Comparison of ENCODE assay signal across 34 mouse cellular contexts in genomic region chr2:69379801-69380200, GRCm38 (mm10). TPM values are rescaled to one million over a fixed set of nuclear protein-coding genes. Genes with fewer than 3 reads are reported as not detected.
DNase-seq lines count a peak whose midpoint lies in the region; ATAC-seq and TF ChIP-seq lines count a peak whose summit lies in the region.
"Had no signal": no experiment of that assay in that cellular context is flagged by ENCODE, and none has a peak within 500 bp of the region (broad histone marks: within the 10 kb centered on the region; RNA-seq: fewer than 3 reads in every experiment).

No protein-coding gene starts in this region.

- 0 out of 2 replicates have a peak, but pooled peaks have one; percentile 41 for ATAC-seq in frontal cortex, adult (ENCODE audit: low TSS enrichment)
- ATAC-seq in midbrain, embryonic 11.5 days (ENCODE audit: low FRiP score): no peak
- no peak for ATAC-seq in intestine, embryonic 16.5 days
- ATAC-seq: forebrain, embryonic 13.5 days; hindbrain, postnatal 0 days; midbrain, embryonic 16.5 days had no signal

- 83% methylated on average over 1 of the region's 1 CpGs for WGBS in midbrain, embryonic 11.5 days
- WGBS in intestine, embryonic 16.5 days: 63% methylated on average over 1 of the region's 1 CpGs

- H3K4me2 ChIP-seq in CH12.LX (ENCODE audit: insufficient read depth, low read depth, poor library complexity, severe bottlenecking) (peak overlapping the region; percentile 31; the same call in 1 of the 2 replicates), myocyte (ENCODE audit: low read depth) (peak overlapping the region; percentile 68)
- H3K4me2 ChIP-seq in midbrain, embryonic 11.5 days: no peak overlapping the region
- no peak overlapping the region for H3K4me2 ChIP-seq in intestine, embryonic 16.5 days (ENCODE audit: low read depth, low read length)
- H3K4me2 ChIP-seq: embryonic facial prominence, embryonic 15.5 days; forebrain, embryonic 13.5 days; neural tube, embryonic 12.5 days had no signal

- no peak overlapping the region for H3K4me3 ChIP-seq in CH12.LX (replicated peaks in 1 of 3; ENCODE audit: low read depth in 2 of 3, low read length in 2 of 3, poor library complexity in 1 of 3)
- H3K4me3 ChIP-seq in myocyte: peak overlapping the region; percentile 24
- H3K4me3 ChIP-seq in midbrain, embryonic 11.5 days (ENCODE audit: low read depth, low read length): no peak overlapping the region
- no peak overlapping the region for H3K4me3 ChIP-seq in intestine, embryonic 16.5 days (ENCODE audit: low read length)
- H3K4me3 ChIP-seq: embryonic facial prominence, embryonic 15.5 days; forebrain, embryonic 13.5 days; gastrocnemius, adult 2 months; intestine, embryonic 15.5 days; midbrain, embryonic 10.5 days; neural tube, embryonic 12.5 days had no signal

- H3K4me1 ChIP-seq in CH12.LX (ENCODE audit: control insufficient read depth in 1 of 2, insufficient read depth in 2 of 2): peaks cover 8 to 30% of the 10 kb centered on the region in 2 experiments
- no peaks in the 10 kb centered on the region for H3K4me1 ChIP-seq in midbrain, embryonic 11.5 days (ENCODE audit: control insufficient read depth, insufficient read depth, low read length)
- peaks cover 4% of the 10 kb centered on the region; the same call in 1 of the 2 replicates for H3K4me1 ChIP-seq in intestine, embryonic 16.5 days (ENCODE audit: control insufficient read depth, insufficient read depth, low read length)
- H3K4me1 ChIP-seq: embryonic facial prominence, embryonic 15.5 days; forebrain, embryonic 13.5 days; intestine, embryonic 15.5 days; neural tube, embryonic 12.5 days had no signal

- H3ac ChIP-seq in myocyte (ENCODE audit: control insufficient read depth, insufficient read length): no peak overlapping the region

- H3K36me3 ChIP-seq in CH12.LX (replicated peaks in 1 of 2; ENCODE audit: control insufficient read depth in 1 of 2, insufficient read depth in 1 of 2, low read length in 1 of 2) (no peaks in the 10 kb centered on the region), myocyte (ENCODE audit: control insufficient read depth, insufficient read depth) (no peaks in the 10 kb centered on the region)
- no peaks in the 10 kb centered on the region for H3K36me3 ChIP-seq in midbrain, embryonic 11.5 days (ENCODE audit: control insufficient read depth, insufficient read depth, low read length)
- no peaks in the 10 kb centered on the region for H3K36me3 ChIP-seq in intestine, embryonic 16.5 days (ENCODE audit: control insufficient read depth, insufficient read depth, low read length)
- H3K36me3 ChIP-seq: embryonic facial prominence, embryonic 15.5 days; G1E; intestine, embryonic 15.5 days; midbrain, embryonic 10.5 days; neural tube, embryonic 12.5 days had no signal

- dilution Hi-C loops in CH12.LX (cut with MboI; ENCODE audit: extremely low pct_ligation_motif_present, extremely low pct_unique_long_range_greater_than_20kb, low sequenced_read_pairs): no loop called here

- no peak for TF ChIP-seq POLR2A in CH12.LX (IDR thresholded peaks at IDR 0.05; ENCODE audit: low read depth, low read length)
- TF ChIP-seq POLR2A in myocyte (IDR thresholded peaks at IDR 0.05; ENCODE audit: insufficient read length, low read depth): no peak

- in situ Hi-C loops in CH12.LX (cut with MboI; ENCODE audit: low pct_ligation_motif_present, low pct_unique_long_range_greater_than_20kb, low sequenced_read_pairs): no loop called here

- no peak overlapping the region for H3K9ac ChIP-seq in CH12.LX (ENCODE audit: insufficient read depth, low read depth)
- H3K9ac ChIP-seq in midbrain, embryonic 11.5 days (ENCODE audit: low read length): no peak overlapping the region
- H3K9ac ChIP-seq in intestine, embryonic 16.5 days (ENCODE audit: low read depth, low read length): no peak overlapping the region
- H3K9ac ChIP-seq: embryonic facial prominence, embryonic 15.5 days; forebrain, embryonic 13.5 days; intestine, embryonic 15.5 days; liver, embryonic 14.5 days; neural tube, embryonic 12.5 days had no signal

- no peak for TF ChIP-seq RAD21 in CH12.LX (IDR thresholded peaks at IDR 0.05; ENCODE audit: low read depth, low read length)

- no peaks in the 10 kb centered on the region for H3K79me2 ChIP-seq in CH12.LX (replicated peaks; ENCODE audit: control insufficient read depth, extremely low read depth, insufficient read depth, poor library complexity, severe bottlenecking)
- H3K79me2 ChIP-seq in myocyte (ENCODE audit: control insufficient read depth, insufficient read depth): no peaks in the 10 kb centered on the region

- TF ChIP-seq EP300 in CH12.LX (IDR thresholded peaks at IDR 0.05; ENCODE audit: low read length): no peak

- H3K27ac ChIP-seq in CH12.LX (ENCODE audit: insufficient read depth, low read depth): no peak overlapping the region
- no peak overlapping the region for H3K27ac ChIP-seq in midbrain, embryonic 11.5 days (ENCODE audit: low read depth, low read length)
- no peak overlapping the region for H3K27ac ChIP-seq in intestine, embryonic 16.5 days (ENCODE audit: low read length)
- H3K27ac ChIP-seq: embryonic facial prominence, embryonic 15.5 days; forebrain, embryonic 13.5 days; gastrocnemius, adult 2 months; hindbrain, postnatal 0 days; intestine, embryonic 15.5 days; kidney, postnatal 0 days; liver, embryonic 14.5 days; midbrain, embryonic 10.5 days; neural tube, embryonic 12.5 days had no signal

- no peak for DNase-seq in frontal cortex, postnatal 36 days (ENCODE audit: low spot score in 2 of 2)
- DNase-seq in CH12.LX (ENCODE audit: extremely low read depth): no peak
- DNase-seq in midbrain, embryonic 11.5 days (ENCODE audit: low spot score, missing footprints): no peak
- DNase-seq in urinary bladder, postnatal 36 days (ENCODE audit: low spot score in 2 of 2): no peak
- DNase-seq: cerebellum, adult 11-12 months; cerebellum, adult 9-11 months; gastrocnemius, adult 2 months; kidney, adult 8-10 months; kidney, postnatal 4 days; layer of hippocampus, postnatal 36 days; thymus, adult 18-20 months; thymus, postnatal 25 days had no signal

- H3K27me3 ChIP-seq in CH12.LX (replicated peaks) (no peaks in the 10 kb centered on the region), myocyte (ENCODE audit: control insufficient read depth, insufficient read depth, insufficient read length) (no peaks in the 10 kb centered on the region)
- no peaks in the 10 kb centered on the region for H3K27me3 ChIP-seq in midbrain, embryonic 11.5 days (ENCODE audit: control insufficient read depth, insufficient read depth, low read length)
- H3K27me3 ChIP-seq in intestine, embryonic 16.5 days (replicated peaks; ENCODE audit: control insufficient read depth, insufficient read depth, low read length): no peaks in the 10 kb centered on the region
- H3K27me3 ChIP-seq: embryonic facial prominence, embryonic 15.5 days; forebrain, embryonic 13.5 days; intestine, embryonic 15.5 days; neural tube, embryonic 12.5 days; Patski had no signal

- no peaks in the 10 kb centered on the region for H3K9me3 ChIP-seq in CH12.LX (replicated peaks; ENCODE audit: low read length)
- no peaks in the 10 kb centered on the region for H3K9me3 ChIP-seq in midbrain, embryonic 11.5 days (ENCODE audit: control insufficient read depth, low read length)
- no peaks in the 10 kb centered on the region for H3K9me3 ChIP-seq in intestine, embryonic 16.5 days (ENCODE audit: control insufficient read depth, low read length)
- H3K9me3 ChIP-seq: embryonic facial prominence, embryonic 15.5 days; forebrain, embryonic 13.5 days; G1E; intestine, embryonic 15.5 days; midbrain, embryonic 10.5 days; neural tube, embryonic 12.5 days had no signal

- TF ChIP-seq CTCF in CH12.LX (conservative IDR thresholded peaks at IDR 0.05 in 1 of 2, IDR thresholded peaks at IDR 0.05 in 1 of 2; ENCODE audit: low read depth in 2 of 2, low read length in 2 of 2): no peak

TF ChIP-seq in CH12.LX, 34 proteins besides CTCF, POLR2A, EP300 and RAD21 (continues in another document):
- TF ChIP-seq GABPA (IDR thresholded peaks at IDR 0.05; ENCODE audit: insufficient replicate concordance, low read depth, low read length) (no peak), POLR2AphosphoS2 (IDR thresholded peaks at IDR 0.05; ENCODE audit: low read depth, low read length) (no peak), TCF12 (IDR thresholded peaks at IDR 0.05; ENCODE audit: low read depth, low read length) (no peak), USF2 (conservative IDR thresholded peaks at IDR 0.05; ENCODE audit: low read depth, low read length) (no peak), BHLHE40 (IDR thresholded peaks at IDR 0.05; ENCODE audit: low read depth, low read length) (no peak), JUN (IDR thresholded peaks at IDR 0.05; ENCODE audit: insufficient read depth, low read depth, low read length) (no peak), SMC3 (IDR thresholded peaks at IDR 0.05; ENCODE audit: low read depth, low read length) (no peak), PAX5 (IDR thresholded peaks at IDR 0.05; ENCODE audit: low read length) (no peak)

TF ChIP-seq in myocyte, 11 proteins besides CTCF, POLR2A, EP300 and RAD21:
- TF ChIP-seq MYOD1 (IDR thresholded peaks at IDR 0.05; ENCODE audit: control insufficient read depth in 1 of 3, insufficient read length in 2 of 3, low read depth in 2 of 3): no peak
- no peak for TF ChIP-seq USF1 (IDR thresholded peaks at IDR 0.05; ENCODE audit: low read depth)
- no peak for TF ChIP-seq MAX (IDR thresholded peaks at IDR 0.05; ENCODE audit: low read depth)
- TF ChIP-seq TCF3 (IDR thresholded peaks at IDR 0.05; ENCODE audit: insufficient read length, low read depth): no peak

RNA-seq across cellular contexts. Expression of gene Dhrs9, which starts 0.4 kb away (rescaled TPM):
- not detected in 2 replicates for total RNA-seq in CH12.LX (2012; rRNA removed)
- total RNA-seq in CH12.LX (2014; rRNA removed): not detected in 2 replicates
- not detected in 2 replicates for polyA plus RNA-seq in CH12.LX (2012; ENCODE audit: insufficient read length, low read depth)
- 3.3 TPM for polyA plus RNA-seq in myocyte (2012; fragmentation: generic; extraction: Trizol)
- not detected in 2 replicates for polyA plus RNA-seq in midbrain, embryonic 11.5 days (2014; fragmentation: Nextera tagmentation; extraction: Ambion mirVana)
- 0.43 TPM in 2 replicates for polyA plus RNA-seq in intestine, embryonic 16.5 days (2015; fragmentation: Nextera tagmentation; extraction: Ambion mirVana)
- total RNA-seq: gastrocnemius, adult 2 months; hindbrain, postnatal 0 days; layer of hippocampus, postnatal 36 days had no signal
- polyA plus RNA-seq: forebrain, embryonic 13.5 days; G1E; heart, embryonic 14.5 days; hindbrain, embryonic 11.5 days; hindbrain, postnatal 0 days; limb, embryonic 11.5 days; midbrain, embryonic 10.5 days; midbrain, embryonic 16.5 days; neural tube, embryonic 12.5 days had no signal

RNA-seq across cellular contexts. Expression of gene Abcb11, which starts 37.4 kb away (rescaled TPM):
- total RNA-seq in CH12.LX (2012; rRNA removed) (not detected in 2 replicates), CH12.LX (2014; rRNA removed) (0.16 TPM in 1 of 2 replicates, not detected in the other)
- polyA plus RNA-seq in CH12.LX (2012; ENCODE audit: insufficient read length, low read depth) (not detected in 2 replicates), myocyte (2012; fragmentation: generic; extraction: Trizol) (not detected)
- 0.03 TPM in 1 of 2 replicates, not detected in the other for polyA plus RNA-seq in midbrain, embryonic 11.5 days (2014; fragmentation: Nextera tagmentation; extraction: Ambion mirVana)
- polyA plus RNA-seq in intestine, embryonic 16.5 days (2015; fragmentation: Nextera tagmentation; extraction: Ambion mirVana): 4.0 and 11.4 TPM in 2 replicates
- total RNA-seq: common myeloid progenitor, adult 5-6 weeks; gastrocnemius, adult 2 months; heart, adult 8-10 months; heart, postnatal 14 days; hindbrain, postnatal 0 days; layer of hippocampus, postnatal 36 days; megakaryocyte progenitor cell, adult 5-6 weeks had no signal
- polyA plus RNA-seq: forebrain, embryonic 13.5 days; G1E; gonadal fat pad, adult 2 months; heart, embryonic 14.5 days; limb, embryonic 11.5 days; midbrain, embryonic 10.5 days; midbrain, embryonic 16.5 days; neural tube, embryonic 12.5 days had no signal

Comparison
In these comparisons a context has a peak if more than half of its experiments do, and no peak if none do; other contexts are left out.
1. H3K4me2 ChIP-seq: peak in CH12.LX (single experiment) and myocyte (single experiment); none in midbrain, embryonic 11.5 days (single experiment) and intestine, embryonic 16.5 days (single experiment).